Comparison of ENCODE assay signal across 9 mouse cellular contexts in the genomic region with DNA sequence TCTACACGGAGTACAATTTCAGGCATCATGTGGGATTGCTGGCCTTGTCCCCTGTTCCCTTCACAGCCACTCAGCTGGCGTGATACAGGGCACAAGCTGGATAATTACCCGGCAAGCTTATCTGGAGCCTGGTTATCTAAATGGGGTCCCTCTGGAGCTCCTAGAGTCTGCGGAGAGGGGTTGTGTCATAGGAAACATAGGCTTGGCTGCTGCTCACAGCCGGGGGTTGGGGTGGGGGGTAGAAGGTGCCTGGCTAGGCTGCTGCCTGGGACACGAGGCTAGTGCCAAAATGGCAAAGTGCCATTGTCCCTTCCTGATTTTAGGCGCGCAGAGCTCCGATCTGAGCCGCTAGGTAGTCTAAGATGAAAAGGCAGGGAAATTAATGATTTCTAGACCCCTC.
A peak's percentile ranks its signal among the peaks of the same experiment; 100 is the strongest.
DNase-seq lines count a peak whose midpoint lies in the region; ATAC-seq and TF ChIP-seq lines count a peak whose summit lies in the region.
"Had no signal": no experiment of that assay in that cellular context is flagged by ENCODE, and none has a peak within 500 bp of the region (broad histone marks: within the 10 kb centered on the region; RNA-seq: fewer than 3 reads in every experiment).

No protein-coding gene starts in this region.

- TF ChIP-seq POLR2A in kidney, adult 2 months (IDR thresholded peaks at IDR 0.05; ENCODE audit: low read depth, low read length), result no peak

- H3K36me3 ChIP-seq in kidney, adult 2 months (ENCODE audit: control insufficient read depth, insufficient read depth, low read length), result no peaks in the 10 kb centered on the region
- H3K36me3 ChIP-seq in heart, postnatal 0 days (replicated peaks; ENCODE audit: control insufficient read depth, insufficient read depth, low read length), result no peaks in the 10 kb centered on the region
- no peaks in the 10 kb centered on the region for H3K36me3 ChIP-seq in liver, embryonic 16.5 days (ENCODE audit: control insufficient read depth, insufficient read depth)

- H3K27me3 ChIP-seq in kidney, adult 2 months (replicated peaks; ENCODE audit: control insufficient read depth, insufficient read depth, low read length), result no peaks in the 10 kb centered on the region
- H3K27me3 ChIP-seq in heart, postnatal 0 days (ENCODE audit: control insufficient read depth, insufficient read depth, low read length), result no peaks in the 10 kb centered on the region
- no peaks in the 10 kb centered on the region for H3K27me3 ChIP-seq in liver, embryonic 16.5 days (ENCODE audit: control insufficient read depth, insufficient read depth, low read depth, low read length)

- H3K4me1 ChIP-seq in kidney, adult 2 months (ENCODE audit: control insufficient read depth, insufficient read depth, low read length), result peaks cover 10% of the 10 kb centered on the region
- no peaks in the 10 kb centered on the region for H3K4me1 ChIP-seq in brown adipose tissue, adult 24 weeks (ENCODE audit: control insufficient read depth, insufficient read depth, insufficient read length, low read length)
- peaks cover 23% of the 10 kb centered on the region for H3K4me1 ChIP-seq in heart, postnatal 0 days (ENCODE audit: control insufficient read depth, insufficient read depth)
- peaks cover 13% of the 10 kb centered on the region for H3K4me1 ChIP-seq in liver, embryonic 16.5 days (ENCODE audit: control insufficient read depth, low read depth, low read length)

- H3K9ac ChIP-seq in heart, postnatal 0 days (replicated peaks; ENCODE audit: low read depth, low read length), result 0 out of 2 replicates have a peak overlapping the region, but pooled peaks have one; percentile 28
- H3K9ac ChIP-seq in liver, embryonic 16.5 days (ENCODE audit: low read depth, low read length), result no peak overlapping the region

- H3K9me3 ChIP-seq in heart, postnatal 0 days (replicated peaks; ENCODE audit: control insufficient read depth, low read length), result no peaks in the 10 kb centered on the region
- H3K9me3 ChIP-seq in liver, embryonic 16.5 days (replicated peaks; ENCODE audit: control insufficient read depth, low read length), result no peaks in the 10 kb centered on the region

- DNase-seq in kidney, adult 2 months, result peak; percentile 44
- no peak for DNase-seq in kidney, adult 18-20 months
- peak; percentile 62 for DNase-seq in heart, postnatal 0 days (ENCODE audit: low spot score)
- no peak for DNase-seq in urinary bladder, postnatal 14 days (ENCODE audit: low spot score)
- no peak for DNase-seq in spleen, postnatal 36 days (ENCODE audit: low spot score in 2 of 2)
- no peak for DNase-seq in frontal cortex, adult 2 months (ENCODE audit: extremely low spot score in 1 of 2, low spot score in 1 of 2)
- DNase-seq: gastrocnemius, postnatal 14 days had no signal

- peak; percentile 91 for ATAC-seq in heart, postnatal 0 days (ENCODE audit: insufficient read depth, low read depth)
- no peak for ATAC-seq in liver, embryonic 16.5 days (ENCODE audit: low read depth)

- TF ChIP-seq CTCF in kidney, adult 2 months (conservative IDR thresholded peaks at IDR 0.05; ENCODE audit: insufficient read depth, insufficient read length, low read depth, low read length), result no peak
- no peak for TF ChIP-seq CTCF in heart, postnatal 0 days (IDR thresholded peaks at IDR 0.05; ENCODE audit: low read depth)

- no peak overlapping the region for H3K27ac ChIP-seq in kidney, adult 2 months (ENCODE audit: insufficient read depth, low read depth, low read length)
- H3K27ac ChIP-seq in brown adipose tissue, adult 24 weeks (replicated peaks; ENCODE audit: low read depth, low read length), result 0 out of 2 replicates have a peak overlapping the region, but pooled peaks have one; percentile 62
- H3K27ac ChIP-seq in heart, postnatal 0 days (ENCODE audit: low read depth), result peak overlapping the region; percentile 68
- H3K27ac ChIP-seq in liver, embryonic 16.5 days (ENCODE audit: low read length), result no peak overlapping the region

- WGBS in kidney, adult 2 months, result 42% methylated on average over 10 of the region's 10 CpGs
- WGBS in heart, postnatal 0 days, result 8% methylated on average over 10 of the region's 10 CpGs
- 39% methylated on average over 10 of the region's 10 CpGs for WGBS in liver, embryonic 16.5 days (ENCODE audit: insufficient replicate concordance)

- no peak; the same call in 1 of the 2 replicates for TF ChIP-seq EP300 in heart, postnatal 0 days (IDR thresholded peaks at IDR 0.05; ENCODE audit: low read depth)

- H3K4me3 ChIP-seq in kidney, adult 2 months (ENCODE audit: insufficient read depth, low read depth, low read length), result no peak overlapping the region
- peak overlapping the region; percentile 37 for H3K4me3 ChIP-seq in brown adipose tissue, adult 24 weeks (ENCODE audit: insufficient read depth, low read depth, low read length)
- H3K4me3 ChIP-seq in heart, postnatal 0 days (ENCODE audit: low read depth, low read length), result peak overlapping the region; percentile 21
- no peak overlapping the region for H3K4me3 ChIP-seq in liver, embryonic 16.5 days (ENCODE audit: low read depth, low read length)

- H3K4me2 ChIP-seq in heart, postnatal 0 days (ENCODE audit: low read depth, low read length), result peak overlapping the region; percentile 57
- peak overlapping the region; percentile 48; the same call in 1 of the 2 replicates for H3K4me2 ChIP-seq in liver, embryonic 16.5 days (ENCODE audit: low read depth, low read length)

Comparison
In these comparisons a context has a peak if more than half of its experiments do, and no peak if none do; other contexts are left out.
1. DNase-seq: peak in kidney, adult 2 months (single experiment) and heart, postnatal 0 days (single experiment); none in kidney, adult 18-20 months (single experiment), urinary bladder, postnatal 14 days (single experiment), spleen, postnatal 36 days (0 of 2) and frontal cortex, adult 2 months (0 of 2).
2. H3K27ac ChIP-seq: peak in brown adipose tissue, adult 24 weeks (single experiment) and heart, postnatal 0 days (single experiment); none in kidney, adult 2 months (single experiment) and liver, embryonic 16.5 days (single experiment).
3. H3K4me3 ChIP-seq: peak in brown adipose tissue, adult 24 weeks (single experiment) and heart, postnatal 0 days (single experiment); none in kidney, adult 2 months (single experiment) and liver, embryonic 16.5 days (single experiment).